Mouse (Mus musculus) CH12.LX (cell line): ENCODE measurements at regions not wholly inside any gene's neighbourhood (a gene's known extent, or its start where the extent isn't known, plus 50 kb on each side); places are given as distances from the start of the nearest gene placed in this dataset.

ENCODE experiments used
- BHLHE40 ChIP-seq: IDR thresholded peaks from 2 replicates; pipeline ENCODE4 v1.6.1; 2011; ENCODE audit warnings: mild to moderate bottlenecking, low read depth, low read length, improper control_type of control experiment
- EP300 ChIP-seq: IDR thresholded peaks from 2 replicates; pipeline ENCODE4 v1.6.1; 2011; ENCODE audit warnings: low read length, improper control_type of control experiment
- KAT2A ChIP-seq: IDR thresholded peaks from 2 replicates; pipeline ENCODE4 v1.6.1; 2012; ENCODE audit warnings: low read length, improper control_type of control experiment, inconsistent platforms; ENCODE audit not compliant: insufficient replicate concordance
- MYC ChIP-seq: IDR thresholded peaks from 2 replicates; pipeline ENCODE4 v1.6.1; 2011; ENCODE audit warnings: low read depth, mild to moderate bottlenecking, improper control_type of control experiment, low read length
- PAX5 ChIP-seq: IDR thresholded peaks from 2 replicates; pipeline ENCODE4 v1.6.1; 2012; ENCODE audit warnings: low read length, inconsistent platforms, mixed read lengths
- POLR2A ChIP-seq: IDR thresholded peaks from 2 replicates; pipeline ENCODE4 v1.6.1; 2011; ENCODE audit warnings: low read depth, mild to moderate bottlenecking, improper control_type of control experiment, low read length
- SMC3 ChIP-seq: IDR thresholded peaks from 2 replicates; pipeline ENCODE4 v1.6.1; 2011; ENCODE audit warnings: low read depth, low read length, improper control_type of control experiment
- USF2 ChIP-seq: conservative IDR thresholded peaks from 2 replicates; pipeline ENCODE4 v1.6.1; 2011; ENCODE audit warnings: low read depth, low read length, improper control_type of control experiment

DNA sequence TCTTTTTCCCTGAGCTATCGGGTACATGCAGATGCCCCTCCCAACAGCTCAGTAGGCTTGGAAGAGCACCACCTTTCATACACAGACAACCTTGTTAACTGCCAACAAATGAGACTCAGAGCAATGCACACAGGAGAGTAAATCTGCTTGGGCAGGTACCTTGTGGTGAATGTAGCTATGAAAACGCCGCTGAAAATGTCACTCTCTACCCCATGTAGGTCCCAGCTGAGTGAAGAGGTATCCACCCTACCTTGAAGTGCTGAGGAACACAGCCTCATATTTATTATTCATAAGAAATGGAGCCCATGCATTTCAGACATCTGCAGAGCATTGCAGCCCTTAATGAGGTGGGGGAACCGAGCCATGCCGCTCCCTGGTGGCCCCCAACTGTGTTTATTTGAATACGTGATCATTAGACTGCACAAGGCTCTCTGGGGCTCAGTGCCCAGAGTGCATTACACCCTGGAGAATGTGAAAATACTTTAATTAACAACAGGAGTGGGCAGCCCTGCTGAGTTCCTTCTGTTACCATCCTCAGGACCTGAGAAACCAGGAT, 53.8 kb upstream of the F13a1 start:
- no peak for TF ChIP-seq SMC3
- no peak for TF ChIP-seq POLR2A
- no peak for TF ChIP-seq USF2
- TF ChIP-seq EP300 = no peak
- TF ChIP-seq MYC = no peak
- TF ChIP-seq BHLHE40 = no peak
- no peak for TF ChIP-seq PAX5
- TF ChIP-seq KAT2A = no peak
